Mouse (Mus musculus): ENCODE data around the gene Phf10. TPM values are rescaled to one million over a fixed set of nuclear protein-coding genes. Genes with fewer than 3 reads are reported as not detected.
"Not testable (repeated sequence)": the region's sequence is repeated elsewhere in the genome, so short reads cannot be mapped to it uniquely, and the experiment has no call there.

The Phf10 gene
- polyA plus RNA-seq, 1 experiment from 2014 or later = 21.2 TPM

DNA sequence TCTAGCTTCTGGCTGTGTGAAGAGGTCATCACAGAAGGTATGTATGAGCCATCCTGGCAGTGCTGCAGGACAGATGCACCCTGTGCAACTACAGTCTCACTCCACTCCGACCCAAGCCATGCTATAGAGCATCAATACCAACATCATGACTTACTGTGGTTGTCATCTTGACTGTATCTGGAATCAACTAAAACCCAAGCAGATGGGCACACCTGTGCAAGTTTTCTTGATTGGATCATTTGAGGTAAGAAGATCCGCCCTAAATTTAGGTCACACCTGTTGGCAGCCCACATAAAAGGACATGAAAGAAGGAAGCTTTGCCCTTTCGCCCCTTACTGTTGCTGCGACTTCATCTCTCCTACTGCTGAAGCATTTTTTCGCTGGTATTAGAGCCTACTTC, 51.7 kb downstream of the Phf10 start:
- no peak overlapping the region for H3K27ac ChIP-seq
- no peak overlapping the region for H3K4me2 ChIP-seq
- H3K36me3 ChIP-seq = no peaks in the 10 kb centered on the region
- peaks cover 3% of the 10 kb centered on the region; the same call in 1 of the 2 replicates for H3K27me3 ChIP-seq
- H3K9me3 ChIP-seq (replicated peaks) = no peaks in the 10 kb centered on the region
- WGBS = 72% methylated on average over 5 of the region's 5 CpGs
- H3K4me3 ChIP-seq = no peak overlapping the region
- ATAC-seq (replicated peaks; ENCODE audit: insufficient number of reproducible peaks, insufficient read depth, low FRiP score, low read depth) = no peak
- no peak overlapping the region for H3K9ac ChIP-seq
- no peaks in the 10 kb centered on the region for H3K4me1 ChIP-seq (replicated peaks)

GRCm38 (mm10) chr17:14907136-14907535, 53.9 kb downstream of the Phf10 start:
- ATAC-seq (replicated peaks; ENCODE audit: insufficient number of reproducible peaks, insufficient read depth, low FRiP score, low read depth) = no peak
- WGBS = 61% methylated on average over 12 of the region's 12 CpGs
- Histone ChIP-seq H3K4me1 (replicated peaks) (no peaks in the 10 kb centered on the region), H3K27me3 (peaks cover 6% of the 10 kb centered on the region; the same call in 1 of the 2 replicates), H3K27ac (no peak overlapping the region), H3K9me3 (replicated peaks) (no peaks in the 10 kb centered on the region), H3K4me3 (no peak overlapping the region), H3K36me3 (no peaks in the 10 kb centered on the region), H3K9ac (no peak overlapping the region), H3K4me2 (no peak overlapping the region)

DNA sequence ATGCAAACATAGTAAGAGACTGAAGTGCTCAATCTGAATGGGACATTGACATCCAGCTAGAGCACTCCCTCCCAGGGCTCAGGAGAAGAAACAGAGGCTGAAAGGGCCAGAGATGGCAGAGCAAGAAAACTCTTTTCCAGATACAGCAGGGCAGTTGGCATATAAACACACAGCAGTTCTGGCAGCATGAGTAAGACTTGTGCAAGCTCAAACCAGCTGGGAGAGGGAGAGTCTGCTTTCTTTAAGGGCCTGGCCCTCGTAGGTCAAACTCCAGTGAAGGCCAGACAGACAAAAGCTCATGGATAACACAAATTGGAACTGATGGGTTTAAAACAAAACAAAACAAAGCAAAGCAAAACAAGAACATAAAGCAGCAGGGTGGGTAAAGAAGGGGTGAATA, 54.5 kb downstream of the Phf10 start:
- H3K9ac ChIP-seq = no peak overlapping the region
- no peak overlapping the region for H3K27ac ChIP-seq
- no peak overlapping the region for H3K4me2 ChIP-seq
- H3K4me1 ChIP-seq (replicated peaks) = no peaks in the 10 kb centered on the region
- no peaks in the 10 kb centered on the region for H3K9me3 ChIP-seq (replicated peaks)
- peaks cover 6% of the 10 kb centered on the region; the same call in 1 of the 2 replicates for H3K27me3 ChIP-seq
- H3K36me3 ChIP-seq = no peaks in the 10 kb centered on the region
- WGBS = 33% methylated on average over 1 of the region's 1 CpGs
- ATAC-seq (replicated peaks; ENCODE audit: insufficient number of reproducible peaks, insufficient read depth, low FRiP score, low read depth) = no peak
- H3K4me3 ChIP-seq = no peak overlapping the region

DNA sequence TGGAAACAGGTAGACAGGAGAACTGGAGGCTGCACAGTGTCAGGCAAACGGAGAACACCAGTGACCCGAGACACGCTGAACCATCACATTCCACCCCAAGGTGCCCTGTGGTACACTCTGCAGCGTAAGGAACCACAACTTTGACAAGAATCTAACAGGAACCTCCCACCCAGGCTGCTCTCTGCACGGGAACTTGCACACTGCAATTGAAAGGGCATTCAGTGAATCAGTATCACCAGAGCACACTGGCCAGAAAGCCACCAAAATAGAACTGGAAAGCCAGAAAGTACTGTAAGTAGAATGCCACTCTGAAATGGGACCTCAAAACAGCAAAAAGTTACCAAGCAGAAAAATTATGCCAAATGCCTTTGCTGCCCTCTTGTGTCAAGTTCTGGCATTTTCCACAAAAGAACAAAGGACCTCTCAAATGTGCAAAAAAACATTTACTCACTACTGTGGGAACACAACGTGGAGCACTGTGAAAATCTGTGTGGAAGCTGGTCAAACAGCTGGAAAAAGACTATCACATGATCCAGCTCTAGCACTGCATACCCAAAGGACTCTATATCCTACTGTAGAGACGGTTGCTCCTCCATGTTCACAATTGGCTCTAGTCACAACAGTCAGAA, 56.3 kb downstream of the Phf10 start:
- WGBS = 52% methylated on average over 7 of the region's 7 CpGs
- ATAC-seq (replicated peaks; ENCODE audit: insufficient number of reproducible peaks, insufficient read depth, low FRiP score, low read depth) = no peak
- peaks cover 6% of the 10 kb centered on the region; the same call in 1 of the 2 replicates for H3K27me3 ChIP-seq

DNA sequence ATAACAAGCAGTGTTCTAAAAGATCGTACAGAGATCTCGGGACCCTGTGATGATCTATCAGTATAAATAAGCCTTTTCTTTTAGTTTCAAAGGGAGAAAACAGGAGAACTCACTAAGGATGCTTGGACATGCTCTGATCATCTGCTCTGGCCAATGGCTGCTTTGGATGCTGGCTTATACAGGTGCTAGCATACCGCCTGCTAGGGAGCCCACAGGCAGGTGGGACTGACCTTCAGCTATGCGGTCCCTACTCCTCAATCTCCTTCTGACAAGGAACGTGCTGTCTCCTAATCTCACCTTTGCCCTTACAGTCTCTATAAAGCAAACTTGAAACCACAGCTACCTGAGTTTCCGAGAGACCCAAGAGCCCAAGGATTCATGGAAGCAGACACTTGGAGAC, 56.9 kb downstream of the Phf10 start:
- no peak overlapping the region for H3K27ac ChIP-seq
- no peaks in the 10 kb centered on the region for H3K36me3 ChIP-seq
- no peak overlapping the region for H3K9ac ChIP-seq
- H3K4me1 ChIP-seq (replicated peaks) = no peaks in the 10 kb centered on the region
- peaks cover 6% of the 10 kb centered on the region; the same call in 1 of the 2 replicates for H3K27me3 ChIP-seq
- H3K4me2 ChIP-seq = no peak overlapping the region
- no peaks in the 10 kb centered on the region for H3K9me3 ChIP-seq (replicated peaks)
- WGBS = 83% methylated on average over 6 of the region's 6 CpGs
- ATAC-seq (replicated peaks; ENCODE audit: insufficient number of reproducible peaks, insufficient read depth, low FRiP score, low read depth) = no peak
- H3K4me3 ChIP-seq = no peak overlapping the region

More for the DNA sequence above, 56.3 kb downstream of the Phf10 start:
- Histone ChIP-seq H3K9me3 (replicated peaks) (no peaks in the 10 kb centered on the region), H3K4me2 (no peak overlapping the region), H3K4me1 (replicated peaks) (no peaks in the 10 kb centered on the region), H3K27ac (no peak overlapping the region), H3K36me3 (no peaks in the 10 kb centered on the region), H3K9ac (no peak overlapping the region), H3K4me3 (no peak overlapping the region)

GRCm38 (mm10) chr17:14903212-14903611, 57.9 kb downstream of the Phf10 start:
- H3K27me3 ChIP-seq = peaks cover 6% of the 10 kb centered on the region; the same call in 1 of the 2 replicates
- no peak overlapping the region for H3K4me3 ChIP-seq
- H3K4me2 ChIP-seq = no peak overlapping the region
- no peak overlapping the region for H3K27ac ChIP-seq
- 65% methylated on average over 3 of the region's 3 CpGs for WGBS
- H3K9ac ChIP-seq = no peak overlapping the region
- no peaks in the 10 kb centered on the region for H3K4me1 ChIP-seq (replicated peaks)
- no peak for ATAC-seq (replicated peaks; ENCODE audit: insufficient number of reproducible peaks, insufficient read depth, low FRiP score, low read depth)
- H3K36me3 ChIP-seq = no peaks in the 10 kb centered on the region
- no peaks in the 10 kb centered on the region for H3K9me3 ChIP-seq (replicated peaks)

- ATAC-seq (replicated peaks; ENCODE audit: insufficient number of reproducible peaks, insufficient read depth, low FRiP score, low read depth) = no peak
- H3K27me3 ChIP-seq = no peaks in the 10 kb centered on the region
- WGBS = 55% methylated on average over 1 of the region's 1 CpGs
Observed at GRCm38 (mm10) chr17:14898972-14899371, 62.1 kb downstream of the Phf10 start.

DNA sequence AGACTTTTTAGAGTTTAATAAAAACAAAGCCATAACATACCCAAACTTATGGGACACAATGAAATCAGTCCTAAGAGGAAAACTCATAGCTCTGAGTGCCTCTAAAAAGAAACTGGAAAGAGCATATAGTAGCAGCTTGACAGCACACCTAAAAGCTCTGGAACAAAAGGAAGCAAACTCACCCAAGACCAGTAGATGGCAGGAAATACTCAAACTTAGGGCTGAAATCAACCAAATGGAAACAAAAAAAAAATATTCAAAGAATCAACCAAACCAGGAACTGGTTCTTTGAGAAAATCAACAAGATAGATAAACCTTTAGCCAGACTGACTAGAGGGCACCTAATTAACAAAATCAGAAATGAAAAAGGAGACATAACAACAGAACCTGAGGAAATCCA, 66.0 kb downstream of the Phf10 start:
- not testable (repeated sequence) for H3K4me3 ChIP-seq; H3K4me1 ChIP-seq (replicated peaks); H3K4me2 ChIP-seq; H3K9ac ChIP-seq; H3K27me3 ChIP-seq; H3K27ac ChIP-seq; H3K36me3 ChIP-seq; ATAC-seq (replicated peaks; ENCODE audit: insufficient number of reproducible peaks, insufficient read depth, low FRiP score, low read depth); H3K9me3 ChIP-seq (replicated peaks)

More at GRCm38 (mm10) chr17:14898972-14899371, 62.1 kb downstream of the Phf10 start:
- Histone ChIP-seq H3K9me3 (replicated peaks) (no peaks in the 10 kb centered on the region), H3K4me3 (no peak overlapping the region), H3K9ac (no peak overlapping the region), H3K36me3 (no peaks in the 10 kb centered on the region), H3K4me2 (no peak overlapping the region), H3K27ac (no peak overlapping the region), H3K4me1 (replicated peaks) (no peaks in the 10 kb centered on the region)

Other genes starting within 250 kb of the Phf10 start
- gene Wdr27, start 18.1 kb downstream of the Phf10 start, polyA plus RNA-seq (2015; fragmentation: Nextera tagmentation; extraction: Ambion mirVana) = 2.4 and 4.7 TPM in 2 replicates
- gene 1600012H06Rik, start 18.1 kb downstream of the Phf10 start, polyA plus RNA-seq (2015; fragmentation: Nextera tagmentation; extraction: Ambion mirVana) = 28.9 and 30.9 TPM in 2 replicates
- gene 9030025P20Rik, start 17.2 kb upstream of the Phf10 start, polyA plus RNA-seq (2015; fragmentation: Nextera tagmentation; extraction: Ambion mirVana) = 5.4 and 7.1 TPM in 2 replicates
- gene Gm3417, start 17.5 kb upstream of the Phf10 start, polyA plus RNA-seq (2015; fragmentation: Nextera tagmentation; extraction: Ambion mirVana) = 0.94 TPM in 1 of 2 replicates, not detected in the other
- 4.7 and 5.4 TPM in 2 replicates for gene Gm3435, start 48.9 kb upstream of the Phf10 start, polyA plus RNA-seq (2015; fragmentation: Nextera tagmentation; extraction: Ambion mirVana)
- 51.9 and 64.6 TPM in 2 replicates for gene Ermard, start 79.9 kb upstream of the Phf10 start, polyA plus RNA-seq (2015; fragmentation: Nextera tagmentation; extraction: Ambion mirVana)
- gene Tcte3, start 80.2 kb upstream of the Phf10 start, polyA plus RNA-seq (2015; fragmentation: Nextera tagmentation; extraction: Ambion mirVana) = 1.00 TPM in 1 of 2 replicates, not detected in the other
- 1.9 and 2.1 TPM in 2 replicates for gene Gm3448, start 80.3 kb upstream of the Phf10 start, polyA plus RNA-seq (2015; fragmentation: Nextera tagmentation; extraction: Ambion mirVana)